Mouse (Mus musculus) spleen, adult 18-20 months (tissue): Measurements from ENCODE around the gene Olfr1265.

Experiments used
- DNase-seq, 2 experiments: peaks; one replicate each; pipeline ENCODE4 v3.0.0; 2022; ENCODE audit warnings: mixed read lengths in 2 of 2

The Olfr1265 gene

GRCm38 (mm10) chr2:90035037-90035436, at the start of gene Olfr1265:
Olfr1265 (plus strand) TSS chr2:90035337.
- DNase-seq = no peak

- DNase-seq = no peak
Observed at GRCm38 (mm10) chr2:89990921-89991320, 44.2 kb upstream of the Olfr1265 start, which contains the start of gene Olfr1261. Olfr1261 (plus strand) TSS chr2:89991221.

GRCm38 (mm10) chr2:89999845-90000244, 35.3 kb upstream of the Olfr1265 start, which contains the start of gene Olfr1262:
Olfr1262 (plus strand) TSS chr2:90000145.
- no peak for DNase-seq

- DNase-seq = no peak
Observed at GRCm38 (mm10) chr2:90011831-90012230, 23.3 kb upstream of the Olfr1265 start, which contains the start of gene Olfr1263. Olfr1263 (plus strand) TSS chr2:90012131.

- DNase-seq = no peak
Observed at GRCm38 (mm10) chr2:90025477-90025876, 9.7 kb upstream of the Olfr1265 start, which contains the start of gene Olfr1264. Olfr1264 (minus strand) TSS chr2:90025577.

- DNase-seq = no peak
Observed at GRCm38 (mm10) chr2:90063494-90063893, 28.4 kb downstream of the Olfr1265 start, which contains the start of gene Olfr140. Olfr140 (minus strand) TSS chr2:90063594.

- DNase-seq = no peak
Observed at GRCm38 (mm10) chr2:90070065-90070464, 34.9 kb downstream of the Olfr1265 start.
